In genomic region chr1:172093522-172093921, GRCm38 (mm10) we compare ENCODE assay signal across 19 mouse cellular contexts. TPM values are rescaled to one million over a fixed set of nuclear protein-coding genes. Genes with fewer than 3 reads are reported as not detected.
A peak's percentile ranks its signal among the peaks of the same experiment; 100 is the strongest.
DNase-seq lines count a peak whose midpoint lies in the region; ATAC-seq and TF ChIP-seq lines count a peak whose summit lies in the region.
"Had no signal": no experiment of that assay in that cellular context is flagged by ENCODE, and none has a peak within 500 bp of the region (broad histone marks: within the 10 kb centered on the region; RNA-seq: fewer than 3 reads in every experiment).

No protein-coding gene starts in this region.

- TF ChIP-seq CTCF in kidney, adult 2 months (conservative IDR thresholded peaks at IDR 0.05; ENCODE audit: insufficient read depth, insufficient read length, low read depth, low read length), result no peak
- no peak for TF ChIP-seq CTCF in cerebellum, adult 2 months (IDR thresholded peaks at IDR 0.05; ENCODE audit: borderline replicate concordance, insufficient read depth, low read depth, low read length)

- 57% methylated on average over 3 of the region's 3 CpGs for WGBS in heart, embryonic 13.5 days
- WGBS in kidney, adult 2 months, result 34% methylated on average over 3 of the region's 3 CpGs
- WGBS in cerebellum, adult 2 months, result 41% methylated on average over 3 of the region's 3 CpGs

- intact Hi-C loops in heart, postnatal 25 days (cut with DNase I), result no loop called here

- no peak overlapping the region for H3K9ac ChIP-seq in heart, embryonic 13.5 days
- H3K9ac ChIP-seq: embryonic facial prominence, embryonic 12.5 days; liver, embryonic 12.5 days; lung, embryonic 14.5 days; midbrain, embryonic 13.5 days had no signal

- peaks cover 90% of the 10 kb centered on the region for H3K36me3 ChIP-seq in heart, embryonic 13.5 days
- H3K36me3 ChIP-seq in kidney, adult 2 months (ENCODE audit: control insufficient read depth, insufficient read depth, low read length), result peaks cover 18% of the 10 kb centered on the region

- no peak overlapping the region for H3K4me2 ChIP-seq in heart, embryonic 13.5 days
- H3K4me2 ChIP-seq: embryonic facial prominence, embryonic 12.5 days; liver, embryonic 12.5 days; lung, embryonic 14.5 days; midbrain, embryonic 13.5 days had no signal

- no peaks in the 10 kb centered on the region for H3K27me3 ChIP-seq in heart, embryonic 13.5 days (replicated peaks)
- no peaks in the 10 kb centered on the region for H3K27me3 ChIP-seq in kidney, adult 2 months (replicated peaks; ENCODE audit: control insufficient read depth, insufficient read depth, low read length)
- no peaks in the 10 kb centered on the region for H3K27me3 ChIP-seq in cerebellum, adult 2 months (ENCODE audit: control insufficient read depth, insufficient read depth, low read length)
- H3K27me3 ChIP-seq: embryonic facial prominence, embryonic 12.5 days; liver, embryonic 12.5 days; midbrain, embryonic 13.5 days had no signal

- H3K4me1 ChIP-seq in heart, embryonic 13.5 days, result peaks cover 28% of the 10 kb centered on the region
- peaks cover 16% of the 10 kb centered on the region for H3K4me1 ChIP-seq in kidney, adult 2 months (ENCODE audit: control insufficient read depth, insufficient read depth, low read length)
- H3K4me1 ChIP-seq in cerebellum, adult 2 months (ENCODE audit: control insufficient read depth, insufficient read depth, low read length), result no peaks in the 10 kb centered on the region
- H3K4me1 ChIP-seq: embryonic facial prominence, embryonic 12.5 days; liver, embryonic 12.5 days had no signal

- no peaks in the 10 kb centered on the region for H3K9me3 ChIP-seq in heart, embryonic 13.5 days
- H3K9me3 ChIP-seq: embryonic facial prominence, embryonic 12.5 days; liver, embryonic 12.5 days; midbrain, embryonic 13.5 days had no signal

- no peak for ATAC-seq in heart, embryonic 13.5 days (ENCODE audit: extremely low read depth, insufficient number of reproducible peaks, low FRiP score, low TSS enrichment)
- ATAC-seq: forebrain, embryonic 16.5 days; liver, embryonic 12.5 days; midbrain, embryonic 13.5 days had no signal

- no peak overlapping the region for H3K4me3 ChIP-seq in heart, embryonic 13.5 days
- no peak overlapping the region for H3K4me3 ChIP-seq in kidney, adult 2 months (ENCODE audit: insufficient read depth, low read depth, low read length)
- no peak overlapping the region for H3K4me3 ChIP-seq in cerebellum, adult 2 months (replicated peaks; ENCODE audit: insufficient read depth, low read depth, low read length)
- H3K4me3 ChIP-seq: embryonic facial prominence, embryonic 12.5 days; left cerebral cortex, adult 2 months; liver, embryonic 12.5 days; midbrain, embryonic 13.5 days had no signal

- peak overlapping the region; percentile 78 for H3K27ac ChIP-seq in heart, embryonic 13.5 days (replicated peaks)
- peak overlapping the region; percentile 50 for H3K27ac ChIP-seq in kidney, adult 2 months (ENCODE audit: insufficient read depth, low read depth, low read length)
- H3K27ac ChIP-seq in cerebellum, adult 2 months (ENCODE audit: insufficient read depth, low read length), result no peak overlapping the region
- H3K27ac ChIP-seq: embryonic facial prominence, embryonic 12.5 days; left cerebral cortex, adult 2 months; liver, embryonic 12.5 days; midbrain, embryonic 13.5 days had no signal

- peak; percentile 39 to 40 for DNase-seq in heart, adult 18-20 months
- no peak for DNase-seq in heart, postnatal 25 days (ENCODE audit: low spot score)
- peak; percentile 85 for DNase-seq in kidney, adult 2 months
- peak; percentile 72 to 89 for DNase-seq in kidney, postnatal 25 days
- DNase-seq in right cerebral cortex, postnatal 4 days, result no peak
- no peak for DNase-seq in cerebellum, adult 2 months
- no peak for DNase-seq in layer of hippocampus, adult 9-10 months (ENCODE audit: low spot score)
- DNase-seq: adrenal gland, postnatal 25 days; cerebellum, adult 8-10 months; lung, embryonic 14.5 days had no signal

- TF ChIP-seq POLR2A in kidney, adult 2 months (IDR thresholded peaks at IDR 0.05; ENCODE audit: low read depth, low read length), result no peak
- TF ChIP-seq POLR2A in cerebellum, adult 2 months (IDR thresholded peaks at IDR 0.05; ENCODE audit: borderline replicate concordance, insufficient read depth, low read length), result no peak

RNA-seq across cellular contexts. Expression of gene Ncstn, which starts 10.9 kb away (rescaled TPM):
- 10 to 100 TPM; 39.5 to 43.8 TPM for total RNA-seq in heart, adult 18-20 months (2021)
- total RNA-seq in heart, postnatal 25 days (2021), result 10 to 100 TPM; 42.8 to 44.4 TPM
- polyA plus RNA-seq in heart, embryonic 13.5 days (2015; fragmentation: Nextera tagmentation; extraction: Ambion mirVana), result 115 TPM in 2 replicates
- polyA plus RNA-seq in kidney, adult 2 months (2012; rRNA removed), result 94.0 and 98.3 TPM in 2 replicates
- polyA plus RNA-seq in cerebellum, adult 2 months (2012; rRNA removed), result 84.3 and 89.3 TPM in 2 replicates

RNA-seq across cellular contexts. Expression of gene Copa, which starts 11.2 kb away (rescaled TPM):
- 100 to 1,000 TPM; 106 to 108 TPM for total RNA-seq in heart, adult 18-20 months (2021)
- total RNA-seq in heart, postnatal 25 days (2021), result 100 to 1,000 TPM; 104 to 113 TPM
- polyA plus RNA-seq in heart, embryonic 13.5 days (2015; fragmentation: Nextera tagmentation; extraction: Ambion mirVana), result 162 and 163 TPM in 2 replicates
- 60.4 and 74.9 TPM in 2 replicates for polyA plus RNA-seq in kidney, adult 2 months (2012; rRNA removed)
- polyA plus RNA-seq in cerebellum, adult 2 months (2012; rRNA removed), result 125 and 131 TPM in 2 replicates

RNA-seq across cellular contexts. Expression of gene Pex19, which starts 33.0 kb away (rescaled TPM):
- 100 to 1,000 TPM; 116 to 143 TPM for total RNA-seq in heart, adult 18-20 months (2021)
- total RNA-seq in heart, postnatal 25 days (2021), result 100 to 1,000 TPM; 120 to 122 TPM
- 124 and 131 TPM in 2 replicates for polyA plus RNA-seq in heart, embryonic 13.5 days (2015; fragmentation: Nextera tagmentation; extraction: Ambion mirVana)
- polyA plus RNA-seq in kidney, adult 2 months (2012; rRNA removed), result 110 and 125 TPM in 2 replicates
- 107 and 108 TPM in 2 replicates for polyA plus RNA-seq in cerebellum, adult 2 months (2012; rRNA removed)

RNA-seq across cellular contexts. Expression of gene Nhlh1, which starts 36.1 kb away (rescaled TPM):
- not detected for total RNA-seq in heart, adult 18-20 months (2021)
- total RNA-seq in heart, postnatal 25 days (2021), result not detected
- polyA plus RNA-seq in heart, embryonic 13.5 days (2015; fragmentation: Nextera tagmentation; extraction: Ambion mirVana), result not detected in 2 replicates
- not detected in 2 replicates for polyA plus RNA-seq in kidney, adult 2 months (2012; rRNA removed)
- 0.05 and 0.07 TPM in 2 replicates for polyA plus RNA-seq in cerebellum, adult 2 months (2012; rRNA removed)
- total RNA-seq: adrenal gland, postnatal 25 days; gastrocnemius, adult 18-20 months; heart, postnatal 14 days had no signal
- polyA plus RNA-seq: limb, embryonic 11.5 days; liver, embryonic 12.5 days; lung, embryonic 14.5 days had no signal

RNA-seq across cellular contexts. Expression of gene Dcaf8, which starts 54.4 kb away (rescaled TPM):
- total RNA-seq in heart, adult 18-20 months (2021), result 100 to 1,000 TPM; 110 to 119 TPM
- 100 to 1,000 TPM; 109 to 114 TPM for total RNA-seq in heart, postnatal 25 days (2021)
- 106 and 108 TPM in 2 replicates for polyA plus RNA-seq in heart, embryonic 13.5 days (2015; fragmentation: Nextera tagmentation; extraction: Ambion mirVana)
- polyA plus RNA-seq in kidney, adult 2 months (2012; rRNA removed), result 93.4 and 95.1 TPM in 2 replicates
- 118 and 121 TPM in 2 replicates for polyA plus RNA-seq in cerebellum, adult 2 months (2012; rRNA removed)

Comparison
In these comparisons a context has a peak if more than half of its experiments do, and no peak if none do; other contexts are left out.
1. DNase-seq: peak in heart, adult 18-20 months (2 of 2), kidney, adult 2 months (single experiment) and kidney, postnatal 25 days (2 of 2); none in heart, postnatal 25 days (single experiment), right cerebral cortex, postnatal 4 days (single experiment), cerebellum, adult 2 months (0 of 2) and layer of hippocampus, adult 9-10 months (single experiment).